Mouse (Mus musculus) kidney, postnatal 0 days (tissue): Measurements from ENCODE around the gene Fam71e2. TPM values are rescaled to one million over a fixed set of nuclear protein-coding genes. Genes with fewer than 3 reads are reported as not detected.
A peak's percentile ranks its signal among the peaks of the same experiment; 100 is the strongest.

Source experiments
- ATAC-seq: fragments of 200-750 bp; cut with Nextera tagmentation; replicated peaks from 2 replicates; pipeline ENCODE4 v1.8.0; 2017; ENCODE audit warnings: low read depth, moderate number of reproducible peaks, moderate TSS enrichment, moderate library complexity; ENCODE audit not compliant: low FRiP score
- DNase-seq: peaks from one replicate; pipeline ENCODE4 v3.0.0-alpha.2; 2016; ENCODE audit warnings: low spot score
- H3K27ac ChIP-seq: fragments of 300-500 bp; sonication (generic); 2 replicates; pipeline ENCODE4 v1.5.1; 2014; ENCODE audit warnings: mild to moderate bottlenecking
- H3K27me3 ChIP-seq: fragments of 300-500 bp; sonication (generic); 2 replicates; pipeline ENCODE4 v1.6.1; 2014; ENCODE audit warnings: low read length, mixed read lengths; ENCODE audit not compliant: insufficient read depth
- H3K36me3 ChIP-seq: fragments of 300-500 bp; sonication (generic); 2 replicates; pipeline ENCODE4 v1.6.1; 2014; ENCODE audit warnings: low read length, mixed read lengths; ENCODE audit not compliant: insufficient read depth
- H3K4me1 ChIP-seq: fragments of 300-500 bp; sonication (generic); replicated peaks from 2 replicates; pipeline ENCODE4 v1.6.1; 2014; ENCODE audit warnings: antibody characterized with exemption, low read length, mixed read lengths; ENCODE audit not compliant: insufficient read depth
- H3K4me2 ChIP-seq: fragments of 300-500 bp; sonication (generic); 2 replicates; pipeline ENCODE4 v1.6.1; 2014; ENCODE audit warnings: mild to moderate bottlenecking, low read length, moderate library complexity, mixed read lengths
- H3K4me3 ChIP-seq: fragments of 300-500 bp; sonication (generic); replicated peaks from 2 replicates; pipeline ENCODE4 v1.5.1; 2014; ENCODE audit warnings: low read depth, low read length
- H3K9ac ChIP-seq: fragments of 300-500 bp; sonication (generic); 2 replicates; pipeline ENCODE4 v1.6.1; 2014; ENCODE audit warnings: low read depth, low read length
- H3K9me3 ChIP-seq: fragments of 300-500 bp; sonication (generic); replicated peaks from 2 replicates; pipeline ENCODE4 v1.6.1; 2016; ENCODE audit warnings: low read length, inconsistent platforms, mixed read lengths
- CTCF ChIP-seq: IDR thresholded peaks from 2 replicates; pipeline ENCODE4 v1.5.1; 2016; ENCODE audit warnings: antibody characterized with exemption, low read depth, mild to moderate bottlenecking, moderate library complexity
- WGBS: fragments of 180-500 bp; shearing (Covaris S2); extraction: QIAGEN DNeasy Blood & Tissue Kit; methylation state at CpG from one replicate; pipeline ENCODE4 v1.1.7; 2014; 5-methylcytosine and 5-hydroxymethylcytosine counted together
- polyA plus RNA-seq: library from polyadenylated mRNA; unstranded; fragments of >200 nt; fragmentation: Nextera tagmentation; extraction: Ambion mirVana; gene quantifications from 2 replicates; pipeline ENCODE4 v1.2.1, GENCODE M21; 2015

The Fam71e2 gene
- polyA plus RNA-seq, 1 experiment from 2014 or later: not detected

GRCm38 (mm10) chr7:4731090-4731489 is 40.0 kb downstream of the Fam71e2 start:
- 85% methylated on average over 5 of the region's 5 CpGs for WGBS
- no peaks in the 10 kb centered on the region for H3K36me3 ChIP-seq
- no peaks in the 10 kb centered on the region for H3K27me3 ChIP-seq

GRCm38 (mm10) chr7:4725169-4725568 is 45.9 kb downstream of the Fam71e2 start, which contains the start of gene Tmem150b:
Gene Tmem150b (minus strand): TSS chr7:4725249.
- Histone ChIP-seq H3K4me1 (no peaks in the 10 kb centered on the region), H3K36me3 (no peaks in the 10 kb centered on the region), H3K27ac (0 out of 2 replicates have a peak within 1 kb of the TSS, but pooled peaks have one; percentile 0), H3K9ac (no peak within 1 kb of the TSS), H3K4me3 (no peak within 1 kb of the TSS), H3K4me2 (no peak within 1 kb of the TSS), H3K27me3 (no peaks in the 10 kb centered on the region), H3K9me3 (no peaks in the 10 kb centered on the region)
- no peak for ATAC-seq
- no peak for DNase-seq
- 69% methylated on average over 7 of the region's 7 CpGs for WGBS
- TF ChIP-seq CTCF: no peak

More at GRCm38 (mm10) chr7:4731090-4731489, 40.0 kb downstream of the Fam71e2 start:
- no peak for TF ChIP-seq CTCF
- no peak for ATAC-seq
- no peak for DNase-seq
- Histone ChIP-seq H3K27ac (no peak overlapping the region), H3K4me3 (no peak overlapping the region), H3K4me1 (no peaks in the 10 kb centered on the region), H3K4me2 (no peak overlapping the region), H3K9me3 (no peaks in the 10 kb centered on the region), H3K9ac (no peak overlapping the region)

GRCm38 (mm10) chr7:4724359-4724758 is 46.7 kb downstream of the Fam71e2 start:
- no peak for ATAC-seq
- TF ChIP-seq CTCF: no peak

GRCm38 (mm10) chr7:4723508-4723907 is 47.6 kb downstream of the Fam71e2 start:
- TF ChIP-seq CTCF: no peak
- Histone ChIP-seq H3K4me2 (peak overlapping the region; percentile 52), H3K36me3 (no peaks in the 10 kb centered on the region), H3K27ac (0 out of 2 replicates have a peak overlapping the region, but pooled peaks have one; percentile 0), H3K4me3 (peak overlapping the region; percentile 24; the same call in 1 of the 2 replicates), H3K9me3 (no peaks in the 10 kb centered on the region), H3K27me3 (no peaks in the 10 kb centered on the region), H3K4me1 (no peaks in the 10 kb centered on the region), H3K9ac (no peak overlapping the region)
- no peak for DNase-seq
- WGBS: 28% methylated on average over 12 of the region's 12 CpGs
- no peak for ATAC-seq

More at GRCm38 (mm10) chr7:4724359-4724758, 46.7 kb downstream of the Fam71e2 start:
- H3K9ac ChIP-seq: no peak overlapping the region
- H3K27ac ChIP-seq: 0 out of 2 replicates have a peak overlapping the region, but pooled peaks have one; percentile 0
- DNase-seq: peak; percentile 27
- H3K4me1 ChIP-seq: no peaks in the 10 kb centered on the region
- H3K36me3 ChIP-seq: no peaks in the 10 kb centered on the region
- no peak overlapping the region for H3K4me2 ChIP-seq
- no peaks in the 10 kb centered on the region for H3K27me3 ChIP-seq
- 16% methylated on average over 3 of the region's 3 CpGs for WGBS
- H3K9me3 ChIP-seq: no peaks in the 10 kb centered on the region
- H3K4me3 ChIP-seq: no peak overlapping the region

- no peak for DNase-seq
- Histone ChIP-seq H3K36me3 (no peaks in the 10 kb centered on the region), H3K27ac (no peak overlapping the region), H3K4me3 (no peak overlapping the region), H3K9me3 (no peaks in the 10 kb centered on the region), H3K4me1 (no peaks in the 10 kb centered on the region), H3K27me3 (no peaks in the 10 kb centered on the region), H3K4me2 (no peak overlapping the region), H3K9ac (no peak overlapping the region)
- ATAC-seq: no peak
- 96% methylated on average over 3 of the region's 3 CpGs for WGBS
- no peak for TF ChIP-seq CTCF
Measured at GRCm38 (mm10) chr7:4719276-4719675, 51.8 kb downstream of the Fam71e2 start.

- TF ChIP-seq CTCF: no peak
- ATAC-seq: no peak
- Histone ChIP-seq H3K4me2 (no peak overlapping the region), H3K27me3 (no peaks in the 10 kb centered on the region), H3K4me1 (no peaks in the 10 kb centered on the region), H3K27ac (no peak overlapping the region), H3K4me3 (no peak overlapping the region), H3K36me3 (peaks cover 9% of the 10 kb centered on the region; the same call in 1 of the 2 replicates), H3K9ac (no peak overlapping the region), H3K9me3 (no peaks in the 10 kb centered on the region)
- 51% methylated on average over 6 of the region's 6 CpGs for WGBS
- DNase-seq: peak; percentile 35
Measured at GRCm38 (mm10) chr7:4716955-4717354, 54.1 kb downstream of the Fam71e2 start.

- DNase-seq (no peak), ATAC-seq (no peak)
- no peak overlapping the region for H3K9ac ChIP-seq
- H3K9me3 ChIP-seq: no peaks in the 10 kb centered on the region
- H3K27ac ChIP-seq: no peak overlapping the region
- H3K27me3 ChIP-seq: no peaks in the 10 kb centered on the region
- H3K4me3 ChIP-seq: no peak overlapping the region
- H3K4me1 ChIP-seq: no peaks in the 10 kb centered on the region
- no peak overlapping the region for H3K4me2 ChIP-seq
- TF ChIP-seq CTCF: peak; percentile 38; the same call in 1 of the 2 replicates
- 84% methylated on average over 3 of the region's 3 CpGs for WGBS
- H3K36me3 ChIP-seq: peaks cover 41% of the 10 kb centered on the region; the same call in 1 of the 2 replicates
Measured at GRCm38 (mm10) chr7:4712594-4712993, 58.5 kb downstream of the Fam71e2 start.
